Mouse (Mus musculus) thymus, adult 2 months (tissue): ENCODE measurements around the gene Pth.

Experiments
- CTCF ChIP-seq: fragments of 200-500 bp; IDR thresholded peaks from 2 replicates; pipeline ENCODE4 v1.5.1; 2012; ENCODE audit warnings: mild to moderate bottlenecking, control low read depth, low read length, moderate library complexity, borderline replicate concordance; ENCODE audit not compliant: control insufficient read depth, poor library complexity, insufficient read depth; ENCODE audit errors: extremely low read depth
- POLR2A ChIP-seq: fragments of 200-500 bp; IDR thresholded peaks from 2 replicates; pipeline ENCODE4 v1.6.1; 2012; ENCODE audit warnings: mild to moderate bottlenecking, low read length, control low read depth, moderate library complexity; ENCODE audit not compliant: control insufficient read depth, poor library complexity, insufficient read depth; ENCODE audit errors: extremely low read depth

DNA sequence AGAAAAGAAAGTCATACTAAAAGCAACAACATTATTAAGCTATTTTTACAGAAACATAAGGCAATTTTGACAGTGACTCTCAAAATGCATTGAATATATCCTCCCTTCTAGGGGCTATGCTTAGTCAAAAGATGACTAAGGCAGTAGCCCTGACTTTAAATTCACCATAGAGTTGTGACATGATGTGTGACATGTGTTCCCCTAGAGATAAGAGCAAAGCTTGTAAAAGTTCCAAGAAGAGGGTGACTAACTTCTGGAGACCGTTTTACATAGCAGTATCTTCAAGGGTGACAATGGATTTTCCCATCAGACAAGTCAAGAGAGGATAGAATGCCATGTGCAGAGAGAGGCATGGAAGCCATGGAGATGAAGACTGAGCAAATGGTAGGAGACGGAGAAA lies 3.2 kb upstream of the Pth start:
- TF ChIP-seq CTCF (no peak), POLR2A (no peak)
